ENCODE assay signal across 9 mouse cellular contexts in genomic region chr16:21246391-21247036, GRCm38 (mm10). TPM values are rescaled to one million over a fixed set of nuclear protein-coding genes. Genes with fewer than 3 reads are reported as not detected.
A peak's percentile ranks its signal among the peaks of the same experiment; 100 is the strongest.
DNase-seq lines count a peak whose midpoint lies in the region; ATAC-seq and TF ChIP-seq lines count a peak whose summit lies in the region.
"Had no signal": no experiment of that assay in that cellular context is flagged by ENCODE, and none has a peak within 500 bp of the region (broad histone marks: within the 10 kb centered on the region; RNA-seq: fewer than 3 reads in every experiment).

No protein-coding gene starts in this region.

- peak; percentile 59 for DNase-seq in gastrocnemius, postnatal 10 days
- DNase-seq in gastrocnemius, postnatal 25 days = no peak
- DNase-seq in MEL (ENCODE audit: low read depth, low spot score) = peak; percentile 22
- DNase-seq in forebrain, embryonic 11.5 days (ENCODE audit: low spot score) = peak; percentile 75
- DNase-seq in intestine, embryonic 14.5 days (ENCODE audit: low spot score) = peak; percentile 81
- DNase-seq in lung, postnatal 14 days = peak; percentile 47
- DNase-seq in right cerebral cortex, postnatal 25 days = peak; percentile 26
- DNase-seq in spleen, postnatal 36 days (ENCODE audit: low spot score in 2 of 2) = no peak

- no peak for TF ChIP-seq EP300 in MEL (IDR thresholded peaks at IDR 0.05; ENCODE audit: low read depth in 1 of 2, low read length in 2 of 2)

- H3K27me3 ChIP-seq in MEL (ENCODE audit: control insufficient read depth in 1 of 2, insufficient read depth in 2 of 2, low read length in 2 of 2) = peaks cover 0 to 2% of the 10 kb centered on the region in 2 experiments; a peak in 2 of 4 replicates
- peaks cover 35% of the 10 kb centered on the region for H3K27me3 ChIP-seq in forebrain, embryonic 11.5 days (ENCODE audit: control insufficient read depth, insufficient read depth, low read length)
- H3K27me3 ChIP-seq in intestine, embryonic 14.5 days (replicated peaks; ENCODE audit: control insufficient read depth, insufficient read depth, low read length) = 0 out of 2 replicates have a peak, but pooled peaks cover 4% of the 10 kb centered on the region

- ATAC-seq in forebrain, embryonic 11.5 days (replicated peaks; ENCODE audit: low FRiP score) = peak; percentile 47
- peak; percentile 56 for ATAC-seq in intestine, embryonic 14.5 days (replicated peaks; ENCODE audit: low FRiP score, low TSS enrichment, low read depth)

- no peaks in the 10 kb centered on the region for H3K9me3 ChIP-seq in MEL (replicated peaks; ENCODE audit: insufficient read depth, low read length)
- no peaks in the 10 kb centered on the region for H3K9me3 ChIP-seq in forebrain, embryonic 11.5 days (ENCODE audit: control insufficient read depth, low read length)
- no peaks in the 10 kb centered on the region for H3K9me3 ChIP-seq in intestine, embryonic 14.5 days (ENCODE audit: control insufficient read depth, low read length)
- H3K9me3 ChIP-seq: G1E had no signal

- H3K79me2 ChIP-seq in MEL (ENCODE audit: control insufficient read depth, insufficient read depth, low read length, poor library complexity) = peaks cover 2% of the 10 kb centered on the region; the same call in 1 of the 2 replicates

- 0 out of 4 replicates have a peak, but pooled peaks of 1 of the 2 experiments have one; percentile 13 for TF ChIP-seq POLR2A in MEL (IDR thresholded peaks at IDR 0.05; ENCODE audit: control insufficient read depth in 1 of 2, insufficient read depth in 1 of 2, low read depth in 1 of 2, low read length in 2 of 2, poor library complexity in 1 of 2)

- under 1% methylated on average over 33 of the region's 33 CpGs for WGBS in forebrain, embryonic 11.5 days
- whole genome bisulfite sequencing in intestine, embryonic 14.5 days = 2% methylated on average over 33 of the region's 33 CpGs

- no peaks in the 10 kb centered on the region for H3K36me3 ChIP-seq in MEL (ENCODE audit: control insufficient read depth in 1 of 2, insufficient read depth in 2 of 2, low read length in 2 of 2)
- H3K36me3 ChIP-seq in forebrain, embryonic 11.5 days (ENCODE audit: control insufficient read depth, insufficient read depth, low read length) = no peaks in the 10 kb centered on the region
- no peaks in the 10 kb centered on the region for H3K36me3 ChIP-seq in intestine, embryonic 14.5 days (ENCODE audit: control insufficient read depth, insufficient read depth, low read length)
- H3K36me3 ChIP-seq: G1E had no signal

- no peak overlapping the region for H3K27ac ChIP-seq in MEL (ENCODE audit: control insufficient read depth, low read depth, low read length)
- H3K27ac ChIP-seq in forebrain, embryonic 11.5 days (ENCODE audit: low read depth, low read length) = no peak overlapping the region
- H3K27ac ChIP-seq in intestine, embryonic 14.5 days (ENCODE audit: low read depth) = peak overlapping the region; percentile 87

- no peak for TF ChIP-seq RAD21 in MEL (IDR thresholded peaks at IDR 0.05; ENCODE audit: low read depth, low read length)

- no peak for TF ChIP-seq CTCF in MEL (IDR thresholded peaks at IDR 0.05 in 2 of 3, conservative IDR thresholded peaks at IDR 0.05 in 1 of 3; ENCODE audit: control insufficient read depth in 1 of 3, insufficient read depth in 1 of 3, low read depth in 2 of 3, low read length in 3 of 3, poor library complexity in 1 of 3, severe bottlenecking in 1 of 3)

- H3K4me3 ChIP-seq in MEL (ENCODE audit: control insufficient read depth in 1 of 2, insufficient read depth in 1 of 2, low read depth in 2 of 2, low read length in 2 of 2) = peak overlapping the region; percentile 63 to 94
- peak overlapping the region; percentile 37 for H3K4me3 ChIP-seq in forebrain, embryonic 11.5 days (ENCODE audit: low read depth, low read length)
- peak overlapping the region; percentile 42 for H3K4me3 ChIP-seq in intestine, embryonic 14.5 days (ENCODE audit: low read depth, low read length)

- H3K4me2 ChIP-seq in forebrain, embryonic 11.5 days (ENCODE audit: low read depth, low read length, severe bottlenecking) = peak overlapping the region; percentile 72
- peak overlapping the region; percentile 91 for H3K4me2 ChIP-seq in intestine, embryonic 14.5 days (ENCODE audit: low read length)

- H3K9ac ChIP-seq in MEL (ENCODE audit: control insufficient read depth, low read depth, low read length, poor library complexity, severe bottlenecking) = peak overlapping the region; percentile 78
- peak overlapping the region; percentile 43; the same call in 1 of the 2 replicates for H3K9ac ChIP-seq in forebrain, embryonic 11.5 days (ENCODE audit: low read length)
- H3K9ac ChIP-seq in intestine, embryonic 14.5 days (ENCODE audit: low read length) = peak overlapping the region; percentile 57

- H3K4me1 ChIP-seq in MEL (ENCODE audit: control insufficient read depth in 1 of 2, insufficient read depth in 2 of 2, low read length in 2 of 2) = peaks cover 0 to 5% of the 10 kb centered on the region in 2 experiments; a peak in 1 of 4 replicates
- H3K4me1 ChIP-seq in forebrain, embryonic 11.5 days (replicated peaks; ENCODE audit: control insufficient read depth, insufficient read depth, low read length) = peaks cover 20% of the 10 kb centered on the region
- peaks cover 49% of the 10 kb centered on the region for H3K4me1 ChIP-seq in intestine, embryonic 14.5 days (replicated peaks; ENCODE audit: control insufficient read depth, insufficient read depth, low read length)

TF ChIP-seq in MEL, 35 proteins besides CTCF, POLR2A, EP300 and RAD21:
- TF ChIP-seq NELFE (IDR thresholded peaks at IDR 0.05; ENCODE audit: low read depth, low read length) (no peak), BHLHE40 (IDR thresholded peaks at IDR 0.05; ENCODE audit: borderline replicate concordance, low read depth, low read length) (no peak), CHD2 (IDR thresholded peaks at IDR 0.05; ENCODE audit: low read length) (no peak), SMC3 (IDR thresholded peaks at IDR 0.05; ENCODE audit: low read depth, low read length) (no peak), NRF1 (IDR thresholded peaks at IDR 0.05; ENCODE audit: insufficient read depth, low read depth, low read length, poor library complexity, severe bottlenecking) (no peak), ETS1 (IDR thresholded peaks at IDR 0.05; ENCODE audit: low read depth, low read length) (no peak), MAX (IDR thresholded peaks at IDR 0.05; ENCODE audit: low read length) (no peak), HCFC1 (IDR thresholded peaks at IDR 0.05; ENCODE audit: low read depth, low read length) (no peak), JUND (IDR thresholded peaks at IDR 0.05; ENCODE audit: low read depth, low read length) (no peak), ZC3H11A (IDR thresholded peaks at IDR 0.05; ENCODE audit: low read depth, low read length) (no peak), USF1 (IDR thresholded peaks at IDR 0.05; ENCODE audit: low read depth, low read length) (no peak), E2F4 (IDR thresholded peaks at IDR 0.05; ENCODE audit: borderline replicate concordance, low read depth, low read length) (no peak), TBP (IDR thresholded peaks at IDR 0.05; ENCODE audit: low read depth, low read length) (no peak), MEF2A (IDR thresholded peaks at IDR 0.05; ENCODE audit: extremely low read depth, insufficient replicate concordance, low read depth, low read length, poor library complexity, severe bottlenecking) (no peak), KAT2A (conservative IDR thresholded peaks at IDR 0.05; ENCODE audit: low read depth, low read length) (no peak), MAZ (IDR thresholded peaks at IDR 0.05; ENCODE audit: low read depth, low read length) (no peak), ZKSCAN1 (IDR thresholded peaks at IDR 0.05; ENCODE audit: low read depth, low read length) (no peak), CHD1 (IDR thresholded peaks at IDR 0.05; ENCODE audit: low read depth, low read length) (no peak)
TF ChIP-seq in MEL: peak in this region for 0.

RNA-seq across cellular contexts. Expression of gene Ephb3, which starts 42.0 kb away (rescaled TPM):
- total RNA-seq in gastrocnemius, postnatal 10 days (2021) = 10 to 100 TPM in 1 of 2 experiments, 1 to 10 TPM in 1; 6.1 to 11.8 TPM
- 1 to 10 TPM; 1.4 to 1.7 TPM for total RNA-seq in gastrocnemius, postnatal 25 days (2021)
- total RNA-seq in MEL (2012; rRNA removed) = 0.42 and 0.46 TPM in 2 replicates
- 1 to 10 TPM in 1 of 2 experiments, not detected in 1; 2.9 TPM for polyA plus RNA-seq in MEL (2012; ENCODE audit: insufficient read depth in 1 of 2, insufficient read length in 2 of 2, low read depth in 1 of 2, low replicate concordance in 2 of 2, missing spikeins in 1 of 2)
- 14.8 and 14.9 TPM in 2 replicates for polyA plus RNA-seq in forebrain, embryonic 11.5 days (2014; fragmentation: Nextera tagmentation; extraction: Ambion mirVana)
- 17.6 and 17.8 TPM in 2 replicates for polyA plus RNA-seq in intestine, embryonic 14.5 days (2014; fragmentation: Nextera tagmentation; extraction: Ambion mirVana)
- polyA plus RNA-seq: G1E had no signal

Comparison
In these comparisons a context has a peak if more than half of its experiments do, and no peak if none do; other contexts are left out.
1. DNase-seq: peak in gastrocnemius, postnatal 10 days (single experiment), MEL (single experiment), forebrain, embryonic 11.5 days (single experiment), intestine, embryonic 14.5 days (single experiment), lung, postnatal 14 days (single experiment) and right cerebral cortex, postnatal 25 days (single experiment); none in gastrocnemius, postnatal 25 days (single experiment) and spleen, postnatal 36 days (0 of 2).
2. Peak in every context shown above with its lines, with median percentiles within 50 percentile points of each other: H3K4me3 ChIP-seq and H3K9ac ChIP-seq.